Mouse (Mus musculus): ENCODE measurements around the gene Zfp874a. TPM values are rescaled to one million over a fixed set of nuclear protein-coding genes. Genes with fewer than 3 reads are reported as not detected.

The Zfp874a gene
- total and polyA plus RNA-seq, 3 experiments, result 4.1 to 6.1 TPM; not detected in 1

DNA sequence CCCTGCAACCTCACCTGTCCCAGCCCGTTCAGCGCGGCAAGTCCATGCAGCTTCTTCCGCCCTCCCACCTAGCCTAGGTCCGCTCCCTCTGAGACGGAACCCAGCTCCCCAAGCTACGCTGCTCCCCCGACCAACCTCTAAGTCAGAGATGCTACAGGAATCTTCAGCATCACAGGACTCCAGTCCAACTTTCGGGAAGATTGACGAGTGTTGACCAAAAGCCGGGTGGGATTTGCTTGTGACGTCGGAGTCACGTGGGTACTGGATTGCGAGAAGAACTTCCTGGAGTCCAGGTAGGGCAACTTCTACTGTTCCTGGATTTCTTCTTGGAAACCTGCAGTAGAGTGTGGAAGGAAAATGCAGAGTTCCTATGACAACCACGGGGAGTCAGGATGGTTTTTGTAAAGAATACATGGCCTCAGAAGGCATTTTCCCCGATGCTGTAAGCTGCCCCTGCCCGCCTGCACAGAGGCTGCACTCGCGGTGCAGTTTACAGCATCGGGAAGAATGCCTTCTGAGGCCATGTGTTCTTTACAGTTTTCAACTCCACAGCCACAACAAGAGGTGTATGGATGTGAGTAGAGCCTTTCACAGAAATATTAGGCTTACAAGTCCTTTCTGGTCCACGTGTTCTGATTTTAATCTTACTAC is 30.1 kb downstream of the Zfp874a start, which contains the start of gene Zfp459:
Gene Zfp459, minus strand, starts transcription at position 212 of the 651 bp plus-strand sequence.
- Histone ChIP-seq H3K4me3 (ENCODE audit: control insufficient read depth in 1 of 2, insufficient read depth in 1 of 2, low read depth in 2 of 2, low read length in 2 of 2) (no peak within 1 kb of the TSS), H3K36me3 (ENCODE audit: control insufficient read depth in 1 of 2, insufficient read depth in 2 of 2, low read length in 2 of 2) (no peaks in the 10 kb centered on the region), H3K4me1 (ENCODE audit: control insufficient read depth in 1 of 2, insufficient read depth in 2 of 2, low read length in 2 of 2) (no peaks in the 10 kb centered on the region), H3K79me2 (ENCODE audit: control insufficient read depth, insufficient read depth, low read length, poor library complexity) (no peaks in the 10 kb centered on the region), H3K9me3 (replicated peaks; ENCODE audit: insufficient read depth, low read length) (no peaks in the 10 kb centered on the region), H3K9ac (ENCODE audit: control insufficient read depth, low read depth, low read length, poor library complexity, severe bottlenecking) (no peak within 1 kb of the TSS), H3K27ac (ENCODE audit: control insufficient read depth, low read depth, low read length) (no peak within 1 kb of the TSS), H3K27me3 (ENCODE audit: control insufficient read depth in 1 of 2, insufficient read depth in 2 of 2, low read length in 2 of 2) (no peaks in the 10 kb centered on the region)
- DNase-seq (ENCODE audit: low read depth, low spot score), result no peak
- no peak for TF ChIP-seq BHLHE40 (IDR thresholded peaks at IDR 0.05; ENCODE audit: borderline replicate concordance, low read depth, low read length)

DNA sequence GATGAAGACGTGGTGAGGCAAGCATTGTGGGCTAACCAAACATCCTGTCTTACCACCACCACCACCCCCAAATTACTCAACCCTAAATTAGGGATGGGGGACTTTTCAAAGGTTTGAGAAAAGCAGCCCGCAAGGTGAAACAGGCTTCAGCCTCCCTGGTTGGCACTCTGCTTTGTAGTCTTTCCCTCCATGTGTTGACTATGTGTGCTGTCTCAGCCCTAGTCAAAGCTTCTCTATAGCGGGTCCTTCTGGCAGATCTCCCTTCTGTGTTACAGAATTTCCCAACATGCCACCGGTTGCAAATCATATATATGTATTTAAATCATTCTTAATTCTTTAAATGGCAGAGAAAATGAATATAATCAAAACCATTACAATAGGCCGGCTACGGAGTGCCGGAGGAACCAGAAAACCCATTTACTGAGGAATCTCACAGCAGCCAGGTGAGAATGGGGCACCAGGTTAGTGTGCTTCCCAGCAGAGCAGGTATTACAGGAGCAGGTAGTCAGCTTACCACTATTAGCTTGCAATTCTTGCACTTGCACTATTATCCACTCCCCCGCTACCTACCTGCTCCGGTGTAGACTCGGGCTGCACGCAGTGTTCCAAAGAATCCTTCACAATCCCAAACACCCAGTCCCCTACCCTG is 30.7 kb downstream of the Zfp874a start:
- no peak overlapping the region for H3K4me3 ChIP-seq (ENCODE audit: control insufficient read depth in 1 of 2, insufficient read depth in 1 of 2, low read depth in 2 of 2, low read length in 2 of 2)
- TF ChIP-seq SMC3 (IDR thresholded peaks at IDR 0.05; ENCODE audit: low read depth, low read length) (no peak), CHD1 (IDR thresholded peaks at IDR 0.05; ENCODE audit: low read depth, low read length) (no peak), SIN3A (IDR thresholded peaks at IDR 0.05; ENCODE audit: low read length) (no peak), POLR2A (IDR thresholded peaks at IDR 0.05; ENCODE audit: control insufficient read depth in 1 of 2, insufficient read depth in 1 of 2, low read depth in 1 of 2, low read length in 2 of 2, poor library complexity in 1 of 2) (no peak), MXI1 (IDR thresholded peaks at IDR 0.05; ENCODE audit: low read depth, low read length) (no peak), CHD2 (IDR thresholded peaks at IDR 0.05; ENCODE audit: low read length) (no peak), MYC (IDR thresholded peaks at IDR 0.05; ENCODE audit: low read depth, low read length) (no peak), ZNF384 (IDR thresholded peaks at IDR 0.05; ENCODE audit: low read depth, low read length) (no peak), BHLHE40 (IDR thresholded peaks at IDR 0.05; ENCODE audit: borderline replicate concordance, low read depth, low read length) (no peak), USF2 (IDR thresholded peaks at IDR 0.05; ENCODE audit: borderline replicate concordance in 1 of 2, insufficient read depth in 1 of 2, low read depth in 1 of 2, low read length in 2 of 2) (no peak), UBTF (IDR thresholded peaks at IDR 0.05; ENCODE audit: borderline replicate concordance, insufficient read depth, low read depth, low read length) (no peak), ETS1 (IDR thresholded peaks at IDR 0.05; ENCODE audit: low read depth, low read length) (no peak), KAT2A (conservative IDR thresholded peaks at IDR 0.05; ENCODE audit: low read depth, low read length) (no peak), ZC3H11A (IDR thresholded peaks at IDR 0.05; ENCODE audit: low read depth, low read length) (no peak), NELFE (IDR thresholded peaks at IDR 0.05; ENCODE audit: low read depth, low read length) (no peak)
- DNase-seq (ENCODE audit: low read depth, low spot score), result no peak

More for the DNA sequence above, 30.7 kb downstream of the Zfp874a start:
- H3K27me3 ChIP-seq (ENCODE audit: control insufficient read depth in 1 of 2, insufficient read depth in 2 of 2, low read length in 2 of 2), result no peaks in the 10 kb centered on the region
- H3K9ac ChIP-seq (ENCODE audit: control insufficient read depth, low read depth, low read length, poor library complexity, severe bottlenecking), result no peak overlapping the region
- H3K36me3 ChIP-seq (ENCODE audit: control insufficient read depth in 1 of 2, insufficient read depth in 2 of 2, low read length in 2 of 2), result no peaks in the 10 kb centered on the region
- H3K27ac ChIP-seq (ENCODE audit: control insufficient read depth, low read depth, low read length), result no peak overlapping the region
- H3K79me2 ChIP-seq (ENCODE audit: control insufficient read depth, insufficient read depth, low read length, poor library complexity), result no peaks in the 10 kb centered on the region
- H3K9me3 ChIP-seq (replicated peaks; ENCODE audit: insufficient read depth, low read length), result no peaks in the 10 kb centered on the region
- H3K4me1 ChIP-seq (ENCODE audit: control insufficient read depth in 1 of 2, insufficient read depth in 2 of 2, low read length in 2 of 2), result no peaks in the 10 kb centered on the region
